Mouse (Mus musculus): ENCODE data around the gene Usp13.

DNA sequence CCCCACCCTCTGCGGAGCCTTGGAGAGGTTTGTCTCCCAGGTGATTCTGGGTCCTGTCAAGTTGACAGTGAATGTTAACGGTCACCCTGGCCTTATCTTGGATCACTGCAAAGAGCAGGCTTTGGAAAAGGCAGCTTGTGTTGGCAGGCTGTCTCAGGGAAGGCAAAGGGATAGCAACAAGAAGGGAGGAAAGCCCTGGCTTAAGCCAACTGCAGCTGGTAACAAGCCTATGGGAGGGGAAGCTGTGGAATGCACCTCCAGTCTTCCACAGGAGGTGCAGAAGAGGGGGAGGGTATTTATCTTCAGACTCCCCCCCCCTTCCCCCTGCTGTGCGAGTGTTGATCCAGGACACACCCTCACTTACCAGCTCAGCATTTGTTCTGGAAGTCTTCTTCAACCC is 5.3 kb downstream of the Usp13 start:
- TF ChIP-seq EP300 (optimal IDR thresholded peaks at IDR 0.05) = no peak
- TF ChIP-seq CTCF (IDR thresholded peaks at IDR 0.05; ENCODE audit: low read depth) = no peak

Data from stomach, postnatal 0 days (tissue).